ENCODE assay signal across 8 mouse cellular contexts in genomic region chr4:62359256-62359775, GRCm38 (mm10). TPM values are rescaled to one million over a fixed set of nuclear protein-coding genes. Genes with fewer than 3 reads are reported as not detected.
DNase-seq lines count a peak whose midpoint lies in the region; ATAC-seq lines count a peak whose summit lies in the region.

No protein-coding gene starts in this region.

- H3K9ac ChIP-seq in heart, embryonic 15.5 days = peak overlapping the region; percentile 75
- H3K9ac ChIP-seq in hindbrain, embryonic 14.5 days = peak overlapping the region; percentile 76
- peak overlapping the region; percentile 84 for H3K9ac ChIP-seq in midbrain, embryonic 16.5 days (ENCODE audit: low read depth, low read length)

- H3K4me1 ChIP-seq in heart, embryonic 15.5 days (replicated peaks) = peaks cover 17% of the 10 kb centered on the region
- H3K4me1 ChIP-seq in hindbrain, embryonic 14.5 days (replicated peaks; ENCODE audit: control insufficient read depth, insufficient read depth, low read length) = peaks cover 24% of the 10 kb centered on the region
- H3K4me1 ChIP-seq in midbrain, embryonic 16.5 days (ENCODE audit: control insufficient read depth, insufficient read depth, low read length) = peaks cover 23% of the 10 kb centered on the region

- H3K27ac ChIP-seq in heart, embryonic 15.5 days = no peak overlapping the region
- H3K27ac ChIP-seq in hindbrain, embryonic 14.5 days = no peak overlapping the region; the same call in 1 of the 2 replicates
- H3K27ac ChIP-seq in midbrain, embryonic 16.5 days (ENCODE audit: low read length) = no peak overlapping the region

- intact Hi-C loops in heart, postnatal 36 days (cut with DNase I) = no loop called here

- peak overlapping the region; percentile 70 for H3K4me3 ChIP-seq in heart, embryonic 15.5 days
- H3K4me3 ChIP-seq in hindbrain, embryonic 14.5 days (replicated peaks; ENCODE audit: low read length) = peak overlapping the region; percentile 70
- peak overlapping the region; percentile 89 for H3K4me3 ChIP-seq in midbrain, embryonic 16.5 days (ENCODE audit: low read depth, low read length)

- DNase-seq in heart, postnatal 36 days = no peak
- DNase-seq in MEL-GATA-1-ER (ENCODE audit: extremely low read depth, low read depth) = peak; percentile 29
- no peak for DNase-seq in hindbrain, embryonic 14.5 days (ENCODE audit: low spot score)
- no peak for DNase-seq in thymus, postnatal 4 days
- no peak for DNase-seq in thymus, adult 18-20 months
- DNase-seq in thymus, postnatal 14 days = no peak

- H3K9me3 ChIP-seq in heart, embryonic 15.5 days (replicated peaks) = no peaks in the 10 kb centered on the region
- no peaks in the 10 kb centered on the region for H3K9me3 ChIP-seq in hindbrain, embryonic 14.5 days (ENCODE audit: control insufficient read depth, low read length)
- H3K9me3 ChIP-seq in midbrain, embryonic 16.5 days (replicated peaks; ENCODE audit: control insufficient read depth, low read length, poor library complexity, severe bottlenecking) = no peaks in the 10 kb centered on the region

- 41% methylated on average over 7 of the region's 7 CpGs for WGBS in heart, embryonic 15.5 days
- 51% methylated on average over 7 of the region's 7 CpGs for WGBS in hindbrain, embryonic 14.5 days
- WGBS in midbrain, embryonic 16.5 days = 45% methylated on average over 7 of the region's 7 CpGs

- no peaks in the 10 kb centered on the region for H3K36me3 ChIP-seq in heart, embryonic 15.5 days
- no peaks in the 10 kb centered on the region; the same call in 1 of the 2 replicates for H3K36me3 ChIP-seq in hindbrain, embryonic 14.5 days (replicated peaks; ENCODE audit: control insufficient read depth, insufficient read depth)
- H3K36me3 ChIP-seq in midbrain, embryonic 16.5 days (ENCODE audit: control insufficient read depth, insufficient read depth, low read length) = no peaks in the 10 kb centered on the region

- H3K27me3 ChIP-seq in heart, embryonic 15.5 days = no peaks in the 10 kb centered on the region
- no peaks in the 10 kb centered on the region for H3K27me3 ChIP-seq in hindbrain, embryonic 14.5 days (ENCODE audit: control insufficient read depth, insufficient read depth, low read length)
- H3K27me3 ChIP-seq in midbrain, embryonic 16.5 days (ENCODE audit: control insufficient read depth, insufficient read depth, low read depth, low read length) = no peaks in the 10 kb centered on the region

- no peak for ATAC-seq in heart, embryonic 15.5 days (replicated peaks; ENCODE audit: insufficient number of reproducible peaks, insufficient read depth, low FRiP score, low read depth)
- ATAC-seq in hindbrain, embryonic 14.5 days (ENCODE audit: low FRiP score) = no peak
- ATAC-seq in midbrain, embryonic 16.5 days = no peak

- peak overlapping the region; percentile 70 for H3K4me2 ChIP-seq in heart, embryonic 15.5 days
- H3K4me2 ChIP-seq in hindbrain, embryonic 14.5 days (replicated peaks) = peak overlapping the region; percentile 88
- H3K4me2 ChIP-seq in midbrain, embryonic 16.5 days (ENCODE audit: low read length) = peak overlapping the region; percentile 90

RNA-seq across cellular contexts. Expression of gene Fkbp15, which starts 1.0 kb away (rescaled TPM):
- polyA plus RNA-seq in heart, embryonic 15.5 days (2015; fragmentation: Nextera tagmentation; extraction: Ambion mirVana) = 15.2 and 19.6 TPM in 2 replicates
- total RNA-seq in heart, postnatal 36 days (2021) = 10 to 100 TPM; 19.3 to 23.2 TPM
- polyA plus RNA-seq in hindbrain, embryonic 14.5 days (2014; fragmentation: Nextera tagmentation; extraction: Ambion mirVana) = 23.5 and 24.3 TPM in 2 replicates
- polyA plus RNA-seq in midbrain, embryonic 16.5 days (2015; fragmentation: Nextera tagmentation; extraction: Ambion mirVana) = 21.4 and 21.9 TPM in 2 replicates

RNA-seq across cellular contexts. Expression of gene Slc31a1, which starts 1.2 kb away (rescaled TPM):
- polyA plus RNA-seq in heart, embryonic 15.5 days (2015; fragmentation: Nextera tagmentation; extraction: Ambion mirVana) = 34.9 and 41.0 TPM in 2 replicates
- total RNA-seq in heart, postnatal 36 days (2021) = 10 to 100 TPM; 18.8 to 20.3 TPM
- polyA plus RNA-seq in hindbrain, embryonic 14.5 days (2014; fragmentation: Nextera tagmentation; extraction: Ambion mirVana) = 47.1 and 48.9 TPM in 2 replicates
- polyA plus RNA-seq in midbrain, embryonic 16.5 days (2015; fragmentation: Nextera tagmentation; extraction: Ambion mirVana) = 36.8 and 37.7 TPM in 2 replicates

RNA-seq across cellular contexts. Expression of gene Cdc26, which starts 49.1 kb away (rescaled TPM):
- polyA plus RNA-seq in heart, embryonic 15.5 days (2015; fragmentation: Nextera tagmentation; extraction: Ambion mirVana) = 79.3 and 82.0 TPM in 2 replicates
- 10 to 100 TPM; 42.7 to 43.6 TPM for total RNA-seq in heart, postnatal 36 days (2021)
- polyA plus RNA-seq in hindbrain, embryonic 14.5 days (2014; fragmentation: Nextera tagmentation; extraction: Ambion mirVana) = 83.1 and 95.1 TPM in 2 replicates
- polyA plus RNA-seq in midbrain, embryonic 16.5 days (2015; fragmentation: Nextera tagmentation; extraction: Ambion mirVana) = 75.1 and 76.4 TPM in 2 replicates

RNA-seq across cellular contexts. Expression of gene Prpf4, which starts 49.3 kb away (rescaled TPM):
- 11.5 and 13.4 TPM in 2 replicates for polyA plus RNA-seq in heart, embryonic 15.5 days (2015; fragmentation: Nextera tagmentation; extraction: Ambion mirVana)
- 10 to 100 TPM in 1 of 2 experiments, 1 to 10 TPM in 1; 10.0 to 10.6 TPM for total RNA-seq in heart, postnatal 36 days (2021)
- 15.0 and 16.1 TPM in 2 replicates for polyA plus RNA-seq in hindbrain, embryonic 14.5 days (2014; fragmentation: Nextera tagmentation; extraction: Ambion mirVana)
- polyA plus RNA-seq in midbrain, embryonic 16.5 days (2015; fragmentation: Nextera tagmentation; extraction: Ambion mirVana) = 14.5 and 16.3 TPM in 2 replicates
